Mouse (Mus musculus): ENCODE results near the gene Polr3gl.

Gene Polr3gl

GRCm38 (mm10) chr3:96600639-96601250, 6.8 kb upstream of the Polr3gl start, which contains the start of gene Lix1l:
TSS of gene Lix1l (plus strand) at chr3:96601149.
- in situ Hi-C loops (cut with MboI; ENCODE audit: low pct_unique_long_range_greater_than_20kb in 1 of 2, low sequenced_read_pairs in 2 of 2, unreplicated experiment in 1 of 2): no loop called here

DNA sequence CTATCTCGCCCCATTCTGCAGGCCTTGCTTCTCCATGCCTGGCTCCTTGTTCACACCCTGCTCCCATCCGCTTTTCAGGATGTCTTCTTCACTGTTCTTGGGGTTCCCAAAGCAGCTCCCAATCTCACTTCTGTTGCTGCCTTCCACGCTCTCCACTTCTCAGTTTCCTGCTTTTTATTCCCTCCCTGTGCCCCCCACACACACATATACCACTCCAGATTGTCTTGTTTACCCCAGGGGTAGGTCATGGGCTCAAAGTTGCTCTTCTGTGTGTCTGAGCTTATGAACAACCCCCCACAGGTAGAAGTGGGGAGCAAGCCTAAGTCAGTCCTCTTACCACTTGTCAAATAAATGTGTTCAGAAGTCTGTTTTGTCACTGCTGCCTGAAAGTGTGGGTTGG, 5.4 kb upstream of the Polr3gl start:
- in situ Hi-C loops (cut with MboI; ENCODE audit: low pct_unique_long_range_greater_than_20kb in 1 of 2, low sequenced_read_pairs in 2 of 2, unreplicated experiment in 1 of 2): no loop called here

GRCm38 (mm10) chr3:96599069-96599393, 5.0 kb upstream of the Polr3gl start:
- in situ Hi-C loops (cut with MboI; ENCODE audit: low pct_unique_long_range_greater_than_20kb in 1 of 2, low sequenced_read_pairs in 2 of 2, unreplicated experiment in 1 of 2): no loop called here

GRCm38 (mm10) chr3:96598156-96599068, 4.4 kb upstream of the Polr3gl start:
- in situ Hi-C loops (cut with MboI; ENCODE audit: low pct_unique_long_range_greater_than_20kb in 1 of 2, low sequenced_read_pairs in 2 of 2, unreplicated experiment in 1 of 2): no loop called here

DNA sequence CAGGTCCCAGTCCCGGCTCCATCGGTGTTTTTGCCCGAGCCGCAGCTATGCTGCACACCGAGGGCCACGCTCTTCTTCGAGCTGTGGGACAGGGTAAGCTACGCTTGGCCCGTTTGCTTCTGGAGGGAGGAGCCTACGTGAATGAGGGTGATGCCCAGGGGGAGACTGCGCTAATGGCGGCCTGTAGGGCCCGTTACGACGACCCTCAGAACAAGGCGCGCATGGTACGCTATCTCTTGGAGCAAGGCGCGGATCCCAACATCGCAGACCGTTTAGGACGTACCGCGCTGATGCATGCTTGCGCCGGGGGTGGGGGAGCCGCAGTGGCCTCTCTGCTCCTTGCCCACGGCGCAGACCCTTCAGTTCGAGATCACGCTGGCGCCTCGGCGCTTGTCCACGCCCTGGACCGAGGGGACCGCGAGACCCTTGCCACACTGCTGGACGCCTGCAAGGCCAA, 3.5 kb upstream of the Polr3gl start:
- in situ Hi-C loops (cut with MboI; ENCODE audit: low pct_unique_long_range_greater_than_20kb in 1 of 2, low sequenced_read_pairs in 2 of 2, unreplicated experiment in 1 of 2): no loop called here

DNA sequence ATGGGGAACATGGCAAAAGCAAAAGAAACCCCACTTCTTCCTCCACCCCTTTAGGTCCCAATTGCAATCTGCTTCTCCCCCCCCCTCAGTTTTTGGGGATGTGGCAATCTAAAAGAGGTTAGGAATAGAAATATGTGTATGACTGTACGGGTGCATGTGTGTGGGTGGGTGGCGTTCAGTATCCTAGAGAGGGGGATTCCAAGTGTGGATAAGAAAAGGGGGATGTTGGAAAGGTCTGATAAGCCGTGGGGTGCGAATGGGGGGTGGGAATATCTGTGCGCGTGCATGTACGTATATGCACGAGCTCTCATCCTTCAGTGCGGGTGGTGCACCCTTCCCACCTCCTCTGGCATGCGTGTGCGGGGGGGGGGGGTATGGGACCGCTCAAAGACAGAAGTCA, 2.9 kb upstream of the Polr3gl start:
- in situ Hi-C loops (cut with MboI; ENCODE audit: low pct_unique_long_range_greater_than_20kb in 1 of 2, low sequenced_read_pairs in 2 of 2, unreplicated experiment in 1 of 2): no loop called here

GRCm38 (mm10) chr3:96596228-96596707, 2.3 kb upstream of the Polr3gl start, which contains the start of gene Ankrd34a:
TSS of gene Ankrd34a (plus strand) at chr3:96596636.
- in situ Hi-C loops (cut with MboI; ENCODE audit: low pct_unique_long_range_greater_than_20kb in 1 of 2, low sequenced_read_pairs in 2 of 2, unreplicated experiment in 1 of 2): no loop called here

DNA sequence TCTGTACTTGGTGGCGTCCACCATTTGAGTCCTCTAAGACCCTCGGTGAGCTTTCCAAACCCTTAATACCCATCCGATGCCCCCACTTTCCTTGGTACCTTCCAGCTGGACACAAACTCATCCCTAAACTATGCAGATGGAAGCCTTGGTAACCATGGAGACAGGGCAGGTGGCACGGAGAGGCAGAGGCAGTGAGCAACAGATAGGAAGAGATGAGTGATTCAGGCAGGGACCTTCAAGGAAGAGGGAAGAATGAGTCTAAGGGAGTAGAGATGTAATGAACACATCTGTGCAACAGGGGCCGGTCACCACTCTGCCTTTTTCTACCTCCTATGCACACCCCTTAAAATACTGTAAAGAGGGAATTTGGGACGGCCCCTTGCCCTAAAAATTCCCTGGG, 1.7 kb upstream of the Polr3gl start:
- in situ Hi-C loops (cut with MboI; ENCODE audit: low pct_unique_long_range_greater_than_20kb in 1 of 2, low sequenced_read_pairs in 2 of 2, unreplicated experiment in 1 of 2): no loop called here

- in situ Hi-C loops (cut with MboI; ENCODE audit: low pct_unique_long_range_greater_than_20kb in 1 of 2, low sequenced_read_pairs in 2 of 2, unreplicated experiment in 1 of 2): no loop called here
These were observed 870 bp upstream of the Polr3gl start for GRCm38 (mm10) chr3:96594851-96595250.

GRCm38 (mm10) chr3:96593374-96593773, 607 bp downstream of the Polr3gl start:
- in situ Hi-C loops (cut with MboI; ENCODE audit: low pct_unique_long_range_greater_than_20kb in 1 of 2, low sequenced_read_pairs in 2 of 2, unreplicated experiment in 1 of 2): no loop called here

- in situ Hi-C loops (cut with MboI; ENCODE audit: low pct_unique_long_range_greater_than_20kb in 1 of 2, low sequenced_read_pairs in 2 of 2, unreplicated experiment in 1 of 2): no loop called here
These were observed 3.3 kb downstream of the Polr3gl start for GRCm38 (mm10) chr3:96590657-96591056.

GRCm38 (mm10) chr3:96583386-96583785, 10.6 kb downstream of the Polr3gl start:
- in situ Hi-C loops (cut with MboI; ENCODE audit: low pct_unique_long_range_greater_than_20kb in 1 of 2, low sequenced_read_pairs in 2 of 2, unreplicated experiment in 1 of 2): loop anchor here (5.0 to 10.0 kb wide), 2 partner anchors 41 to 61 kb away; partner anchors contain the start of gene Itga10 (in 1 of the 2)

GRCm38 (mm10) chr3:96581771-96582515, 12.0 kb downstream of the Polr3gl start:
- in situ Hi-C loops (cut with MboI; ENCODE audit: low pct_unique_long_range_greater_than_20kb in 1 of 2, low sequenced_read_pairs in 2 of 2, unreplicated experiment in 1 of 2): loop anchor here (5.0 to 10.0 kb wide), 2 partner anchors 40 to 63 kb away; partner anchors contain the start of gene Itga10 (in 1 of the 2)

DNA sequence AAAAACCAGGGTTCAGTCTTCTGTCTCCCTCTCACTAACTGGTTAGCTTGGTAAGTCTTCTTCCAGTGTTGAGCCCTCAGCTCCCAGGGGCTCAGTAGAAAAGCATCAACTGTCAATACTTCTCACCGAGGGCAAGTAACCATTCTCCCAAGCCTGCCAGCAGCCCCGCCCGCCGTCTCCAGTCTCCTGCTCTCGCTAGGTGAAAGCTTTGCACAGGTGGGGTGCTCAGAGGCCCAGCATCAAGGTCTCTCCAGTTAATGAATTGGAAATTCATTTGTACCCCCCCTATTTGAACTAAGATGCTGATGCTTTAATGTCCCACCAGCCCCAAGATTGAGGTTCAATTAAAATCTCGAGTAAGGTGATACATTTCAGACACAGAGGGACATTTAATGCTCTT, 12.8 kb downstream of the Polr3gl start:
- in situ Hi-C loops (cut with MboI; ENCODE audit: low pct_unique_long_range_greater_than_20kb in 1 of 2, low sequenced_read_pairs in 2 of 2, unreplicated experiment in 1 of 2): loop anchor here (5.0 to 10.0 kb wide), 2 partner anchors 39 to 64 kb away; partner anchors contain the start of gene Itga10 (in 1 of the 2)

DNA sequence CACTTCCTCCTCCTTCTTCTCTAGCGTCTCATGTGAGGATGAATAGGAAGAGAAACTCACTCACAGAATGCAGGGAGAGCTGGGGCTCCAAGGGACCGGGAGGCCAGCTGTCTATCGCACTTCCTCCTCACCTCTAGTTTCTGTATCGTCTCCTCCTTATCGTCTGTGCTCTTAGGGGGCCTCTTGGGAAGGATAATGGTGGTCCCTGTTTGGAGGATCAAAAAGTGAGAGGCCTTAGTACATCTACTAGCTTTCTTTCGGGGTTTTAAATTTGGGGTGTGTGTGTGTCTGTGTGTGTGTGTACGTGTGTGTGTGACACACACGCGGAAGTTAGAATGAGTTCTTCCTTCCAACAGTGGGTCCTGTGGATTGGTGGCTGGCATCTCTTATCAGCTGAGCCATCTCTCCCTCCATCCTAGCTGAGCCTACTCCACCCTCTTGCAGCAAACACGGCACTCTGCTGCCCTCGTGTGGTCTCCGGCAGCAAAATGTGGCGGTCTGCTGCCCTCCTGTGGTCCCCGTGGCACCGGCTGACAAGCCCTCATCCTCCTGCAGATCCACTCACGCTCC, 14.0 kb downstream of the Polr3gl start:
- in situ Hi-C loops (cut with MboI; ENCODE audit: low pct_unique_long_range_greater_than_20kb in 1 of 2, low sequenced_read_pairs in 2 of 2, unreplicated experiment in 1 of 2): loop anchor here (5.0 to 10.0 kb wide), 2 partner anchors 38 to 65 kb away; partner anchors contain the start of gene Itga10 (in 1 of the 2)

DNA sequence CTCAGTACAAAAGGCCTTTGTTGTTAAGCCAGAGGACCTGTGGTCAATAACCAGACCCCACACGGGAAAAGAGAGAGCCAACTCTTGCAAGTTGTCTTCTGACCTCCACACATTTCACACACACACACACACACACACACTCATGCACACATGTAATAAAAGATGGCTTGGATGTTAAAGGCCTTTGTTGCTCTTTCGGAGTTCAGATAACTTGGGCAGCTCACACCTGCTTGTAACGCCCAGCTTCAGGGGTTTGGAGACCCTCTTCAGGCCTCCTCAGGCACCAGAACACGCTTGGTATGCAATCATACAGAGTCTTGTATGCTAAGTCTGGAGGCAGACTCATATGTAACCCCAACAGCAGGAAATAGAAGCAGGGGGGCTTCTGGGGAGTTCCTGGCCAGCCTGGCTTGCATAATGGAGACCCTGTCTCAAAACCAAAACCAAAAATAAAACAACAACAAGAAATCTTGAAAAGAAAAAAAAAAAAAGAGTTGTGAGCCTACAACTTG, 14.7 kb downstream of the Polr3gl start:
- in situ Hi-C loops (cut with MboI; ENCODE audit: low pct_unique_long_range_greater_than_20kb in 1 of 2, low sequenced_read_pairs in 2 of 2, unreplicated experiment in 1 of 2): no loop called here

GRCm38 (mm10) chr3:96578561-96579238, 15.3 kb downstream of the Polr3gl start:
- in situ Hi-C loops (cut with MboI; ENCODE audit: low pct_unique_long_range_greater_than_20kb in 1 of 2, low sequenced_read_pairs in 2 of 2, unreplicated experiment in 1 of 2): no loop called here

DNA sequence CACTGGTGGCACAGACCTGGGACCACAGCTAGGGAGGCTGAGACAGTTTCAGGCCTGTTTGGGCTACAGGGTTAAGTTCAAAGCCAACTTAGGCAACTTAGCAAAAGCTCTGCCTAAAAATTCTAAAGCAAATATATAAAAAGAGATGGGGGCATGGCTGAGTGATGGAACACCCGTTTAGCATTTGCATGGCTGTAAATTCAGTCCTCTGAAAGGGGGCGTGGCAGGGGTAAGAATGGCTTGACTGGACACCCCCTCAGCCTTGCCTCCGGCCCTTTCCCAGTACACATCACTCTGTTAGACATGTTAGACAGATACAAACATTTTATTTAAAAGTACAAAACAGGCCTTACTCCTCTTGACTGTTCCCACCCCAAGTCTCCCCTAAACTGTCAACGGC, 16.4 kb downstream of the Polr3gl start:
- in situ Hi-C loops (cut with MboI; ENCODE audit: low pct_unique_long_range_greater_than_20kb in 1 of 2, low sequenced_read_pairs in 2 of 2, unreplicated experiment in 1 of 2): no loop called here

Measured in mouse embryonic stem cell (cell line).